Mouse (Mus musculus) hindbrain, postnatal 0 days (tissue): Measurements from ENCODE around the gene Lmx1a. TPM values are rescaled to one million over a fixed set of nuclear protein-coding genes. Genes with fewer than 3 reads are reported as not detected.

ENCODE experiments used
- ATAC-seq: fragments of 200-750 bp; cut with Nextera tagmentation; 2 replicates; pipeline ENCODE4 v1.8.0; 2017; ENCODE audit warnings: mild to moderate bottlenecking, moderate TSS enrichment, moderate library complexity
- DNase-seq: peaks from one replicate; pipeline ENCODE4 v3.0.0-alpha.2; 2015; ENCODE audit warnings: low spot score
- H3K27ac ChIP-seq: fragments of 300-500 bp; sonication (generic); 2 replicates; pipeline ENCODE4 v1.5.1; 2014; ENCODE audit warnings: mild to moderate bottlenecking
- H3K27me3 ChIP-seq: fragments of 300-500 bp; sonication (generic); 2 replicates; pipeline ENCODE4 v1.6.1; 2014; ENCODE audit warnings: low read length, mixed read lengths; ENCODE audit not compliant: insufficient read depth
- H3K36me3 ChIP-seq: fragments of 300-500 bp; sonication (generic); 2 replicates; pipeline ENCODE4 v1.6.1; 2014; ENCODE audit warnings: low read length, mixed read lengths; ENCODE audit not compliant: insufficient read depth
- H3K4me1 ChIP-seq: fragments of 300-500 bp; sonication (generic); 2 replicates; pipeline ENCODE4 v1.6.1; 2014; ENCODE audit warnings: antibody characterized with exemption, low read length, mixed read lengths; ENCODE audit not compliant: insufficient read depth
- H3K4me2 ChIP-seq: fragments of 300-500 bp; sonication (generic); 2 replicates; pipeline ENCODE4 v1.6.1; 2014; ENCODE audit warnings: low read depth, mild to moderate bottlenecking, low read length, moderate library complexity, mixed read lengths
- H3K4me3 ChIP-seq: fragments of 300-500 bp; sonication (generic); 2 replicates; pipeline ENCODE4 v1.5.1; 2014; ENCODE audit warnings: low read length
- H3K9ac ChIP-seq: fragments of 300-500 bp; sonication (generic); replicated peaks from 2 replicates; pipeline ENCODE4 v1.6.1; 2014; ENCODE audit warnings: mild to moderate bottlenecking, low read length, moderate library complexity, mixed read lengths
- H3K9me3 ChIP-seq: fragments of 300-500 bp; sonication (generic); 2 replicates; pipeline ENCODE4 v1.6.1; 2016; ENCODE audit warnings: low read length, mixed read lengths
- CTCF ChIP-seq: IDR thresholded peaks from 2 replicates; pipeline ENCODE4 v1.5.1; 2016; ENCODE audit warnings: antibody characterized with exemption, control low read depth, low read depth
- WGBS: fragments of 180-500 bp; shearing (Covaris S2); extraction: QIAGEN DNeasy Blood & Tissue Kit; methylation state at CpG from one replicate; pipeline ENCODE4 v1.1.7; 2014; 5-methylcytosine and 5-hydroxymethylcytosine counted together
- polyA plus RNA-seq: library from polyadenylated mRNA; unstranded; fragments of >200 nt; fragmentation: Nextera tagmentation; extraction: Ambion mirVana; gene quantifications from 2 replicates; pipeline ENCODE4 v1.2.1, GENCODE M21; 2015
- total RNA-seq: library from RNA; depleted of rRNA; stranded (reverse); fragments of >200 nt; gene quantifications from 2 replicates; pipeline ENCODE4 v1.2.3, GENCODE M21; 2014

Gene Lmx1a
- total and polyA plus RNA-seq, 2 experiments from 2014 or later, result 5.7 to 12.5 TPM

DNA sequence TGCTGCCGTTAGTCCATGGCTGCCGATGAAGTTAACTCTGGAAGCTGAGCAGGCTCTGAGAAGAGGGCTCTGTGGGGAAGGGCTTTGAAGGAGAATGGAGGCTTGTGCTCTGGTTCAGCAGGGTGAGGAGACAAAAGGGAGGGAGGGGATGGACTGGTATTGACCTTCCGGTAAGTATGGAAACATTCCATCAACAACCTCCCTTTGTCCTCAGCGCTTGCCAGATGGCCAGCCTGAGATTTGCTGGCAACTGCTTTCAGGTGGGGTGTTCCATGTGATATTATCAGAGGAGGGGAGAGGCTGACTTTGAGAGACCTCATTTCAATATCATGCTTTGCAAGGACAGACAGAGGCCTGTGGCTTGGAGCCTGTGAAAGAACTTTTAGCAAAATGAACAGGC, 165.8 kb downstream of the Lmx1a start:
- no peaks in the 10 kb centered on the region for H3K27me3 ChIP-seq
- 43% methylated on average over 4 of the region's 4 CpGs for WGBS
- no peak for TF ChIP-seq CTCF
- H3K4me1 ChIP-seq, result no peaks in the 10 kb centered on the region
- H3K4me3 ChIP-seq, result no peak overlapping the region
- DNase-seq (peak; percentile 15), ATAC-seq (no peak)
- H3K9me3 ChIP-seq, result no peaks in the 10 kb centered on the region
- H3K36me3 ChIP-seq, result no peaks in the 10 kb centered on the region
- H3K27ac ChIP-seq, result no peak overlapping the region
- H3K4me2 ChIP-seq, result no peak overlapping the region
- no peak overlapping the region for H3K9ac ChIP-seq

DNA sequence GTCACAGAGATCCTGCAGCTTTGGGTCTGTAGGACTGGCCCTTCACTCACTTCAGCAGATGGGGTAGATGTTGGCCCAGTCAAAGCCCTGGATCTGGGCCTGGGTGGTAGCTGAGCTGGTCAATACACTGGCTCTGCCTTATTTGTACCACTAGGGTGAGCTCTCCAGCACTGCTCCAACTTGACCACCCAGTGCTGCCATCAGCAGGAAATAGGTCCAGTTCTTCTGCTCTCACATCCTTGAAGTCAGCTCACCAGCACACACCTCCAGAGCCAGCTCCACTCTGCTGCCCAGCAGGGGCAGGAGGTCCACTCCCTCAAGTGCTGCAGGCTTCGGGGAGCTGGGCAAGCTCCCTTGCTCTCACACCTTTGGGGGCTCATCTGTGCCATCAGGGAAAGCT, 183.0 kb downstream of the Lmx1a start:
- Histone ChIP-seq H3K4me3 (no peak overlapping the region), H3K36me3 (no peaks in the 10 kb centered on the region), H3K9me3 (no peaks in the 10 kb centered on the region), H3K4me2 (no peak overlapping the region), H3K27ac (no peak overlapping the region), H3K4me1 (no peaks in the 10 kb centered on the region), H3K9ac (no peak overlapping the region), H3K27me3 (no peaks in the 10 kb centered on the region)
- whole genome bisulfite sequencing, result 48% methylated on average over 1 of the region's 1 CpGs
- DNase-seq (no peak), ATAC-seq (no peak; the same call in 1 of the 2 replicates)
- peak; percentile 36; the same call in 1 of the 2 replicates for TF ChIP-seq CTCF

DNA sequence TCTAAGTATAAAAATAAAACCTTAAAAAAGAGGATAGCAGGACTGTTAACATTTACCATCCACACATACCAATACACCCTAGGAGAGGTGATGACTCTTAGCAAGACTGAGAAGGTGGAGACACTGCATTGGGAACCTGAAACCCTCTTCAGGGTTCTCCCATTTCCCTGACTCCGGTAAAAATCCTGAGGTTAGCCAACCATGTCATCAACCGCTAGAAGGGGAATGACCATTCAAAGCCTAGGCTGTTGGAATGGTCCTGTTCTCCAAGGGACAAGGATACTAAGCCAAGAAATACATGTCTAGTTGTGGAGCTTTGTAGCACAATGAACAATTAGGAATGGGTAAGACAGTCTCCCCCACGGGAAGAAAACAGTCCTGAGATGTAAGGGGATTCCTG, 185.1 kb downstream of the Lmx1a start:
- ATAC-seq (no peak), DNase-seq (no peak)
- Histone ChIP-seq H3K4me3 (no peak overlapping the region), H3K27me3 (no peaks in the 10 kb centered on the region), H3K9me3 (no peaks in the 10 kb centered on the region), H3K4me2 (no peak overlapping the region), H3K27ac (no peak overlapping the region), H3K4me1 (no peaks in the 10 kb centered on the region), H3K9ac (no peak overlapping the region), H3K36me3 (no peaks in the 10 kb centered on the region)
- 72% methylated on average over 3 of the region's 3 CpGs for WGBS
- TF ChIP-seq CTCF, result no peak

DNA sequence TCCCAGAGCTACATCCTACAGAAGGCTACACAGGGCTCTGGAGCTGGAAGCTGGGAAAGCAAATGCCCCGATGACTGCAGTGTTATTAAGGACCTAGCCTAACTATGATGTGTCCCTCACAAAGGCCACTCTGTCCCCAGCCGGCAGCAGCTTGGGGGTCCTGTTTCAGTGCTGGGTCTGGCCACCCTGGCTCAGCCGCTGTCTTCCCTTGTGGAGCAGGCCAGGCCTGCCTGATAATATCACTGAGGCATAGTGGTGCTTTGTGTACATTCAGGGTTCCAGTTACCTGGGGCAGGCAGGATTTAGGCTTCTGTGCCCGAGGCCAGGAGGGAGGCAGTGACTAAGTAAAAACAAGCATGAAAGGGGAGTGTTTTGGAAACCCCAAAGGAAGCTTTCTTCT, 188.9 kb downstream of the Lmx1a start:
- Histone ChIP-seq H3K4me1 (no peaks in the 10 kb centered on the region), H3K9ac (no peak overlapping the region), H3K9me3 (no peaks in the 10 kb centered on the region), H3K36me3 (no peaks in the 10 kb centered on the region), H3K27ac (no peak overlapping the region), H3K27me3 (no peaks in the 10 kb centered on the region), H3K4me3 (no peak overlapping the region), H3K4me2 (no peak overlapping the region)
- TF ChIP-seq CTCF, result no peak
- no peak for ATAC-seq
- no peak for DNase-seq
- WGBS, result 87% methylated on average over 4 of the region's 4 CpGs

DNA sequence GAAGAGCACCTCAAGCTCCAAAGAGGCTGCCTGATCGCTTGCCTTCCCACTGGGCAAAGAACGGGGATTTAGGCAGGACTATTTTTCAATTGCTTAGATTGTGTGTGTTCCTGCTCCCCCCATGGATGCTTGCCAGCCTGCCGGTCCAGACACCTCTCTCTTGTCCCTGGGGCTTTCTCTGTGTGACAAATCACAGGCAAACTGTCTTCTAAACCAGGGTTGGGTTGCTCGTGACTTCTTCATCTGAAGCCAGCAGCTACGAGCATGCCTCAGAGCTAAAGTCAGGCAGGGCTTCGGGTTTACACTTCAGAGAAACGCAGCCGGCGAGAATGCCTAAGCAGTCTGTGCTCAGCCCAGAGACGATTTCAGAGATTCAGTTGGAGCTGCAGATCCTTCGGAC, 189.3 kb downstream of the Lmx1a start:
- WGBS, result 76% methylated on average over 11 of the region's 11 CpGs
- Histone ChIP-seq H3K27me3 (no peaks in the 10 kb centered on the region), H3K36me3 (no peaks in the 10 kb centered on the region), H3K4me3 (no peak overlapping the region), H3K4me1 (no peaks in the 10 kb centered on the region), H3K4me2 (no peak overlapping the region), H3K27ac (no peak overlapping the region), H3K9me3 (no peaks in the 10 kb centered on the region), H3K9ac (no peak overlapping the region)
- ATAC-seq (no peak), DNase-seq (no peak)
- TF ChIP-seq CTCF, result no peak

DNA sequence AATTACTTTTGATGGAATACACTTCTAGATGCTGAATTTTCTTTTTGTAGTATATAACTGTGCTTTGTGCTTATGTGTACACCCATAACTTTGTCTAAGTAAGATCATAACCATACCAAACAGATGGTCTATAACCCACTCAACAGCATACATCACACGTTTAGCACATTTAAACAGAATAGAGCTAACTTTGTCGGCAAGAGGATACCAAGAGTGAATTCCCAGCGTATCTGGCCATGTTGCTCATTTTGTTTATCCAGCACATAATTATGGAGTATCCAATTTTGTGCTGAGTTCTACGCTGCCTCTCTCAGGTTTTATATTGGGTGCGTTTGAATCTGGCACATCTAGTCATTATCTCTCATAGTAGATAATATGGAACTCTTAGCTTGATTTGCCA, 196.7 kb downstream of the Lmx1a start:
- ATAC-seq, result no peak
- WGBS, result 94% methylated on average over 5 of the region's 5 CpGs

DNA sequence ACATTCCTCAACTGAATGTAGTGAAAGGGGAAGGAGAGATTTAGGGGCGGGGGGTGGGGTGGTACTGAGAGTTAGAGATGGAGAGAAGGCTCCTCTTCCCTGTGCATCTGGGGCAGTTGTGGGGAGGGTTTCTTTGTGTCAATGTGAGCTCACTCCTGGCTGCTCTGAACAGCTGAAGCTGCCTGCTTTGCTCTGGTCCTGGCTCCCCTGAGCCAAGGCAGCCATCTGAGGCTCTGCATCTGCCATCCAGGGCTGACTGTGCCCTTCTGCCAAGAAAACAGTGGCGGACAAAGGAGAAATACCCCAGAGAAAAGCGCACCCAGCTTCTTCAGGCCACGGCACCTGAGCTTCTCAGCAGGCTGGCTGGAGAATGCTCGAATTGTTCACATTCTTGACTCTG, 199.1 kb downstream of the Lmx1a start:
- Histone ChIP-seq H3K27ac (no peak overlapping the region), H3K4me1 (no peaks in the 10 kb centered on the region), H3K36me3 (no peaks in the 10 kb centered on the region), H3K9me3 (no peaks in the 10 kb centered on the region), H3K4me3 (no peak overlapping the region), H3K9ac (no peak overlapping the region), H3K27me3 (no peaks in the 10 kb centered on the region), H3K4me2 (peak overlapping the region; percentile 42)
- peak; percentile 7 for DNase-seq
- no peak for TF ChIP-seq CTCF
- ATAC-seq, result no peak
- 53% methylated on average over 5 of the region's 5 CpGs for WGBS

More for the DNA sequence above, 196.7 kb downstream of the Lmx1a start:
- Histone ChIP-seq H3K36me3 (no peaks in the 10 kb centered on the region), H3K9ac (no peak overlapping the region), H3K27ac (no peak overlapping the region), H3K4me3 (no peak overlapping the region), H3K9me3 (no peaks in the 10 kb centered on the region), H3K4me1 (no peaks in the 10 kb centered on the region), H3K27me3 (no peaks in the 10 kb centered on the region), H3K4me2 (no peak overlapping the region)
- TF ChIP-seq CTCF, result no peak
- no peak for DNase-seq
